Mouse (Mus musculus) monocyte, adult 5-6 weeks (primary cell): ENCODE data around the gene Oasl1. TPM values are rescaled to one million over a fixed set of nuclear protein-coding genes. Genes with fewer than 3 reads are reported as not detected.
A peak's percentile ranks its signal among the peaks of the same experiment; 100 is the strongest.
"Not testable (repeated sequence)": the region's sequence is repeated elsewhere in the genome, so short reads cannot be mapped to it uniquely, and the experiment has no call there.

Experiments used
- ATAC-seq: fragments of 153-309, 156-312 bp; replicated peaks from 2 replicates; pipeline ENCODE4 v1.8.0; 2017; ENCODE audit warnings: mild to moderate bottlenecking; ENCODE audit not compliant: low TSS enrichment, insufficient number of reproducible peaks, severe bottlenecking, poor library complexity, low FRiP score
- total RNA-seq: library from RNA; stranded (forward); fragments of 200-1000, 200-491, 200-594 nt; gene quantifications from 3 replicates; pipeline ENCODE4 v1.2.3, GENCODE M21; 2017

Oasl1 gene
- total RNA-seq: 0.95 to 2.6 TPM (median 1.5 TPM) in 3 replicates

DNA sequence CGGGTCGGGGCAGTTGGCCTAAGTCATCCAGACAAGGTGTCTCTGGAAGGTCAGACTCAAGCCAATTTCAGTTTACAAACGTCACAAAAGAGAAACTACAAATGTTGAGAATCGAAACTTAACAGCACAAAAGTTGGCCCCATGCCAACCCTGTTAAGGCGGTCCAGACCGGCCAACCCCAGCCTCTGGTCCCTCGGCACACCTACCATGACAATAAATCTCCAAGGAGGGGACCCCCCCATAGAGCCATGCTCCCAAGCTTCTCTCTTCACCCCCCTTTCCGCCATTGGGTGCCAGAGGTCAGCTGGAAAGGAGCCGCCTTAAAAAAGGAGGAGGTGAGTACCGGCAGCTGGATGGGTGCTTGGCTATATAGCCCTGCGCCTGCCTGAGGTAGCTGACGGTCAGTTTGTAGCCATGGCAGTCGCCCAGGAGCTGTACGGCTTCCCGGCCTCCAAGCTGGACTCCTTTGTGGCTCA is at the start of gene Oasl1:
Gene Oasl1, plus strand, starts transcription at position 243 of the 476 bp plus-strand sequence.
- peak; percentile 9; the same call in 1 of the 2 replicates for ATAC-seq

DNA sequence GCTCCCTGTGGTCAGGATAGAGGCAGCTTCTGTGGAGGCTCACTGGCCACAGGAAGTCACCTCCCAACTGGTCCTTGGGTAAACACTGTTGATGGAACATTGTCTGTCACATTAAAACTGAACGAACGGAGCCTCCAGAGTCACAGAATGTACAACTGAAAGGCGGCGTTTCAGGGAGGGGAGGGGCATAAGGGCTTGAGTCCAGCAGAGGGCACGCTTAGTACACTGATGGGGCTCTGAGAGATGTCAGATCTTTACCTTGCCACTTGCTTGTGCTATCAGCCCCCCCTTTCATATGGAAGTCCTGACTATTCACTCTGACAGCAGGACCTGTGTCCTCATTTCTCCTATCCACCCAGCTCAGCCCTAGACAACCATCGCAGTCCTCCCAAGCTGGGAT is 47.2 kb upstream of the Oasl1 start:
- ATAC-seq: no peak

DNA sequence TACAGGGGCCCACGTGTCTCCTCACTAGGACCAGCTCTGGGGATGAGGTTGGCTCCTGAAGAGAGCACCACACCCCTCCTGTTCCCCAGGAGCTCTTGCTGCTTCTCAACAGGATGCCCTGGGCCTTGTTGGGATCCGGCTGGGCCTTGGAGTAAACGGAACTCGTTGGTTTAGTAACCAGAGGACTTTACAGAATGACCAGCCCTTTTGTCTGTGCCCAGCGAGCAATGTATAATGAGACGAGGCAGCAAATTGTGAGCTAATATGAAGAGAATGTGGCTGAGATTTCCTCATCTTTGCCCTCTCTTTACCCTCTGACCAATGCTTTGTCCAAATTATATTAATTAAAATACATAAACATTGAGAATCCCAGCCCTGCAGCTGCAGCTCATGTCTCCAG is 46.7 kb upstream of the Oasl1 start:
- ATAC-seq: no peak

DNA sequence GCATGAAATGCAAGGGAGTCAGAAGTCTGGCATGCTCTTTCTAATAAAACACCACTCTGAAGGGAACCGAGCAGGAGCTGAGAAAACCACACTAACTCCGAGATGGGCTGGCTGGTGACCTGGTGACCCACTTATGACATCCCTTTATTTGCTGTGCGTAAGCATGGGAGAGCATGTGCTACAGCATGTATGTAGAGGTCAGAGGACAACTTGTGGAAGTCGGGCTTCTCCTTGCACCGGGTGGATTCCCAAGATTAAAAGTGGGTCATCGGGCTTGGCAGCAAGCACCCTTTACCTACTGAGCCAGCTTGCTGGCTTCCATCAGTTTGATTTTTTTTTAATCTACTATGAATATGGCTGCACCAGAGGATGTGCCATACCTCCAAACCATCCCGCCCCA is 45.6 kb upstream of the Oasl1 start:
- ATAC-seq: no peak

DNA sequence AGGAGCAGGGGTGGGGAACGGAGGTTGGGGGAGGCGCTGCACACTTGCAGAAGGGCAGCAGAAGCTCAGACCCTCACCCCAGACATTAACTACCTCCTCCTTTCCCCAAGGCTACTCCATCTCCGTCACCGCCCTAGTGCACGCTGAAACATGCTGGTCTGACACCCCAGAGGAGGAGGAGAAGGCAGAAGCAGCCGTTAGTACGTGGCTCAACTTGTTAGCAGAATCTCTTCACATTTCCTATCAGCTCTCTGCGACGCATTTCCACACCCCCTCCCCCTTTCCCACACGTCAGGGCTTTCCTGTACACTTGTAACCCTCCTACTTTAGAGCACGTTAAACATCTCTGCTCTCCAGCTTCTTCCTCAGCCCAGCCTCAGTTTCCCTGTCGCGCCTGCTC is 43.6 kb upstream of the Oasl1 start:
- no peak for ATAC-seq

DNA sequence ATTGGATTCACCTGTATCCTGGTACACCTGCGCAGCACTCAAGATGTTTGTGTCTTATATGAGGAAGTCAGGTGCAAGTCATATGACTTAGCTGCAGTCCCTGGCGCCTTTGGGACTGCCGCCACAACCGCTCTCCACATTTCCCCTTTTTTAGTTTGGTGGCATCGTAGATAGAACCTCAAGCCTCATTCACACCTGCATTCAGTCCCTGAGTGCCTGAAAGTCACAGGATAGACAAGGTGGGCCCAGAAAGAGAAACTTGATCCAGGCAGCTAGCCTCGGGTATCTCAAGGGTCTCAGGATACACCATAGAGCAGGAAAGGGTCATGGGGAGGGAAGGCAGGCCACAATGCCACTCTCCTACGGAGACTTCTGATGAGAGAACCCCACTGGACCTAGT is 40.7 kb upstream of the Oasl1 start:
- not testable (repeated sequence) for ATAC-seq

DNA sequence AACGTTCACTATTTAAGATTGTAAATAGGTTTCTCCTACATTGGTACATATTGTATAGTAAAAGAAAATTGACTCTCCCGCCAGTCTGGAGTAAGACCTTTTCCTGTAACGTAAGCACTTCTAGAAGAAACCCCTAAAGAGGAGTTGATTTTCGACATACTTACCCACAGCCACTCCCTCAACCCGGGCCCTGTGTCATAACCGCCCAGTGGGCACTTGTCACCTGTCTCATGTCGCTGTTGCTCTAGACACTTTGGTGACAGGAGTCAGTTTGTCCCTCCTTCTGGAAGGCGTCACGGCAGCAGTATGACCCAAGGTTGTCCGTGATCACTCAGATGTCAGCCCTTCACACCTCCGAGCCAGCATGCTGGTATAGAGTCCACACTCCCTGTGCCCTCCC is 40.0 kb upstream of the Oasl1 start:
- ATAC-seq: no peak

DNA sequence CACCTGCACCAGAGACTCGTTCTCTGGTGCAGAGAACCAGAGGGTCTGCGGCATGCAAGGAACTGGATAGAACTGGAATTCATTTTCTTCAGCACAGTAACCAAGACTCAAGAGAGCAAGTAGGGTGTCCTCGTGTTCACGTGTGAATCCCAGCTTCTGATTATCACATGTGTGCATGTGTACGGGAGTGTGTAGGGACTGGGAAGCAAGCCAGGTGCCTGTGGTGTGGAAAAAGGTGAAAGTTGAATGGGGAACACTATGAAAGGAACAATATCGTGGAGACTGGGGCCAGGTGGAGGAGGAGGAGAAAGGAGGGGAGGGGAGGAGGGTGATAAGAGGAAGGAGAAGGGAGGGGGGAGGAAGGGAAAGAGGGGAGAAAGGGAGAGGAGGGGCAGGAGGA is 36.2 kb upstream of the Oasl1 start:
- no peak for ATAC-seq

DNA sequence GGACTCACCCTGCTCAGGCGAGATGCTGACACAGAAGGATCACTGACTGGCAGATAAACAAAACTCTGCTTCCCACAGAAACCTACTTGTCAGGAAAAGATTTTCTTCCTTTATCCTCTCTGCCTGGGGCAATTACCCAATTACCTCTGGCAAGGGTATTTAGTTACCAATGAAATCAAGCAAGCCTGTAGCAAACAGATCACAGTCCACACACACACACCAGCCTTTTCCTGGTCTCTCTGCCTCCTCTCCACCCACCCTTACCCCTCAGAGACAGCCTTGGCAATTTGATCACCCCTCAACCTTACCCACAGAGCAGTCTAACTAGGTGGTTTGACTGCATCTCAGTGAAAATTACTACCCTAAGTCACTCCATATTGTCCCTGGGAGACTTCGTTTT is 34.0 kb upstream of the Oasl1 start:
- ATAC-seq: no peak

DNA sequence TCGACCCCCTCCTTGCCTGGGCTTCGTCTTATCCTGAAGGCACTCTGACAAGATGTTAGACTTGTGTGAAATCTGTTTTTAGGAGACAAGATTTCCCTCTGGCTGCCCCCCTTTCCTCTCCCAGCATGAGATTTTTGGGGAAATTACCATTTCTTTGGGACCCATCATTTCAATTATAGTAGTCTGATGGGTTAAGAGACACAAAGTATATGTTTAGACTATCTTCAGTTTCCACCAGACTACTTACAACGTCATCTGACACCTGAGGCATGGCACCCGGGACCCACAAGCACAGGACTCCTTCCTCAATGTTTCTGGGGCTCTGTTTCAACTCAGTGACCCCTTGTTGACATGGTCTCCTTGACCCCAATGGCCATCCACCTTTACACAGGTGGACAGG is 27.5 kb upstream of the Oasl1 start:
- ATAC-seq: no peak

DNA sequence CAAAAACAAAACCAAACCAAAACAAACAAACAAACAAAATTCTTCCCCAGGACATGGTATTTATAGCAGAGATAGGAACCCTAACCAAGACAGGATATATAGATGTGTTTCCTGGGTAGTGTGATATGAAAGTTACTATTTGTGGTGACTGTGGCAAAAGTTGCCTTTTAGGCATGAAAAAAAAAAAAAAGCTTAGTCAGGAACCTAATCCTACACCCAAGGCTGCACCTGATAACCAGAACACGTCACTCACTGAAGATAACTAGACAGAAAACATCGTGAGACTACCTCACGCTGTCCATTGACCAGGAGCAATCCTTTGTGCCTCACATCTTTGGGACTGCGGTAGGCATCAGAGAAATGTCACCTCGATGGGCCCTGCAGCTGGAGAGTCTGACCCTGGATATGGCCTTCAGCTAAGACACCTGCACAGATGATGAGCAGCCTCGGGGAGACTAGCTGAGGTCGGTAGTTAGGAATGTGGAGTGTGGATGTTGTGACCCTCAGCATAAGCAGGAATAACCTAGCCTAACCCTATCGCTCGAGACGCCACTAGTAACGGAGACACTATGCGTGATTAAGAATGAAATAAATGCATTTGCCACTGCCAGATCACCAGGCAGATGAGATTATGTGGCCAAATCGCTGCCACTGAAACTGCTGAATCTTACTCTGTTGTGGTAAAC is 26.2 kb upstream of the Oasl1 start, which contains the start of gene Oasl2:
Gene Oasl2, plus strand, starts transcription at position 249 of the 686 bp plus-strand sequence.
- ATAC-seq: peak; percentile 40; the same call in 1 of the 2 replicates

DNA sequence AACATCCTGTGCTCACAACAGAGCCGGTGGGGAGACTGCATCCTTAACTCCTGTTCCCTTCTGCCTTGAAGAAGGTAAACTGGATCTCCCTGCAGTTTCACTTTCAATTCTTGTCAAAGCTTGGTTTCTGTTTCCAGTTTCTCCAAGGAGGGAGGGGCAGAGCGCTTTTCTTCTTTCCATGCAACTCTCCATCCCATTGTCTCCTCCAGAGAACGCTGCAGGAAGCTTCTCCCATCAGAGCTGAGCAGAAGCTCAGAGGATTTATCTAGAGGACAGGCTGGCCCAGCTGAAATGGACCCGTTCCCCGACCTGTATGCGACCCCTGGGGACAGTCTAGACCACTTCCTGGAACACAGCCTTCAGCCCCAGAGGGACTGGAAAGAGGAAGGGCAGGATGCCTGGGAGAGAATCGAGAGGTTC is 25.7 kb upstream of the Oasl1 start:
- no peak for ATAC-seq

DNA sequence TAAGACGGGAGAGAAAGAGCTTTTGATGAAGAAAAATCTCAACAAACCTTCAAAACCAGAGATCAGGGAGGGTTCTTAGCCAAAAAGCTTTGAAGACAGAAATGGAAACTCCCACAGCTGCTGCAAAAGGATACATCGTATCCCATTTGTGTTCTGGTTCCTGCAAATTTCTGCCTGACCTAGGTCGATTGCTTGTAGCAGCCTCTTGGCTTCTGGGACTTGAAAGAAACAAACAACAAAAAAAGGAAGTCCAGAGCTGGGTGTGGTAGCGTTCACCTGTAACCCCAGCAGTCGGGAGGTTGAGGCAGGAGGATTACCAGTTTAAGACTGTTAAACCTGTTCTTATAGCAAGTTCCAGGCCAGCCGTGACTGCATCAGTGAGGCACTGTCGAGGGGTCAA is 24.2 kb upstream of the Oasl1 start:
- no peak for ATAC-seq

DNA sequence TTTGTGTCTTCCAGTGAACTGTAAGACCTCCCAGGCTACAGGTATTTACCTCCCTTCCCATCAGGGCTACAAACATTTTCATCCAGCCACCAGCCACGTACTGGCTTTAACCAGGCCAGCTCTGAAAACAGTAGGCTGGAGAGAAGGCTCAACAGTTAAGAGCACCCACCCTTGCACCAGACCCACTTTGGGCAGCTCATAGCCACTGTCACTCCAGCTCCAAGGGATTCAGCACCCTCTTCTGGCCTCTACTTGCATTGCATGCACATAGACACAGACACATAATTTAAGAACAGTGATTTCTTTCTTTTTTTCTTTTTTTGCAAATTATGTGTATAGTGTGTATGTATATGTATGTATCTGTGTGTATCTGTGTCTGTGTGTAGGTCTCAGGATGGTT is 20.6 kb upstream of the Oasl1 start:
- peak; percentile 68 for ATAC-seq

DNA sequence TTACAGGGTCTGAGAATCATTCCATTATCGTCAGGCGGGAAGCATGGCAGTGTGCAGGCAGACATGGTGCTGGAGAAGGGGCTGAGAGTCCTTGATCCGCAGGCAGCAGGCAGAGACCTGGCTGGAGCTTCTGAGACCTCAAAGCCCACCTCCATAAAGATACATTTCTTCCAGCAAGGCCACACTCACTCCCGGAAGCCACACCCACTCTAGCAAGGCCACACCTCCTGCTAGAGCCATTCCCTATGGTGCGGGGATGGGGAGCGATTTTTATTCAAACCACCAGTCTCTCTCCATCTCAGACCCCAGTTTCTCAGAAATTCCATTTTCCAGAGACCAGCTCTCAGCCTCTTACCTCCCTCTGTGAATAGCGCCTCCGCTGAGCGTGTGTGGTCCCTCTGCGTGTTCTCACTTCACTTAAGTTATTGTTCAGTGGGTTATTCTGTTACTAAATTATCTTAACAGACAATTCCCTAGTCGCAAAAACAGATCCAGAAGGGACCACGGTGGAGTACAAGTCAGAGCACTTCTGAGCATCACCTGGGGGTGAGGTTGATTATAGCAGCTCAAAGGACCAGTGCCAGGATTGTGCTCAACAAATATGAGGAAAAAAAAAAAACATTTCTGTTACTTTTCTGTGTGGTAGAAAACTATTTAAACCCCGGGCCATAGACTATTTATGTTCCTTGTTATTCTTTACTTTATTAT is 14.3 kb upstream of the Oasl1 start:
- no peak for ATAC-seq

DNA sequence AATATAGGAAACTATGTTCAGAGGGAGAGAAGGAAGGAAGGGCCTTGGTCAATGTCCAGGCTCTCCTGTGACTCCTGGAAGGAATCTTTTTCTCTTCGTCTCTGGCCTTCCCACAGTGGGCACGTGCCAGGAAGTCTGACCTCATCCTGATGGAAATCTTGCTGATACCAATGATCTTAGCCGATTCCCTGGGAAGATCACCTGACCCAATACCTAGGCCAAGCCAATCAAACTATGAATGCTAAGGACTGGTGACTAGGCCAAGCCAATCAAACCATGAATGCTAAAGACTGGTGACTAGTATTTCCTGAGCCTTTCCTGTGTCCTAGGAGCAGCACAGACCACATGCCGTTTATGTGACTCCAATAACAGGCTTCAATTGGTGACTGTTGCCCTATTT is 9.4 kb upstream of the Oasl1 start:
- no peak for ATAC-seq

DNA sequence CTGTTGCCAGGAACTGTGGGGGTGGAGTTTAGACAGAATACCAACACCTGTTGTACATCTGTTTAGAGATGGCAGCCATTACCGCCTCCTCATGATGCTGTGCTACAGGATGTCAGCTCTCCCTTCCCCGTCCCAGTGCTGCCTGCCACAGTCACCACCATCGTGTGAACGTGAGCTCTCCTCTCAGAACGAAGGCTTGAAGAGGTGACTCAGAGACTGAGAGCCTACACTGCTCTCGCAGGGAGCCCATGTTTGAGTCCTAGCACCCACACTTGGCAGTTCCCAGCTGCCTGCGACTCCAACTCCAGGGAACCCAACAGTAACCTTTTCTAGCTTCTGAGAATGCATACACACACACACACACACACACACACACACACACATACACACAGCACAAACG is 8.2 kb upstream of the Oasl1 start:
- no peak for ATAC-seq

DNA sequence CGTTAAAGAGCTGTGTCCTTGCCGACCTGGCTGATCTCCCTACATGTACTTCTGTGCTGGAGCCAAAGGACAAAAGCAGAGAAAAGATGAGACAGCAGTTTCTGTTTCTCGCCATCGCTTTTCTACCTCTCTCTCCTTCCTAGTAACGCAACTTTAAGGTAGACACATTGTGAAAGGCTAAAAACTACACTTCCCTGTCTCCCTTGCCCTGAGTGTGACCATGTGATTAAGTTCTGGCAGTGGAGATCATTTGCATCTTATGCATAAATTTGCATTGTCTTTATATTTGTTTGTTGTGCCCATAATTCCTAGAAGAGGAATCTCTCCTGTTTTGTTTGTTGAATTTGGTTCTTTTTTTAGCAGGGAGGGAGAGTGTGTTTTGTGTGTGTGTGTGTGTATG is 7.2 kb upstream of the Oasl1 start:
- no peak for ATAC-seq

DNA sequence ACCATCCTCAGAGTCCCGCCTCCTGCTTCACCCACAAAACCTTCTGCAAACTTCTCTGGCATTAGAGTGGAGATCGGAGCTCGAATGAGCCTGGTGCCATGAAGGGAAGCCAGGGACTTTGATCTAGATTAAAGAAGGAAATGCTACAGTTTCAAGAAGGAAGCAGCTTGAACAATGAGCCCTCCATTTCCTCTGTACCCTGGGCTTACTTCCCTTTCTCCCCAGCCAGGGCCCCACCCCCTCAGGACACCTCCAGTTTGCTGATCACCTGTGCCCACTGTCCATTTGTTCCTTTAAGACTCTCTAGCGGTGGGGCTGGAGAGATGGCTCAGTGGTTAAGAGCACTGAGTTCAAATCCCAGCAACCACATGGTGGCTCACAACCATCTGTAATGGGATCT is 6.3 kb upstream of the Oasl1 start:
- ATAC-seq: peak; percentile 68

DNA sequence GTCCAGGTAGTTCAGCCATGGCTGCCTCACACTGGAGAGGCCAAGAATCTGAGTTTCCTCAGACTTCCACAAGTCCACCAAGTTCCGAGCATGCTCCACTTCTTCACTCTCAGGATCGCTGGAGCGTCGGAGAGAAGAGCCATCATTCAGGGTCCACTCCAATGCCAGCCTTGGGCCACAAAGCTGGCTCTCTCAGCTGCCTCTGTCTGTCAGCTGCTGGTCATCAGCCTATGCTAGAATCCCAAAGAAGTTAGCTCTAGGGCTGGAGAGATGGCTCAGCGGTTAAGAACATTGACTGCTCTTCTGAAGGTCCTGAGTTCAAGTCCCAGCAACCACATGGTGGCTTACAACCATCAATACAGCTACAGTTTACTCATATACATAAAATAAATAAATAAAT is 5.7 kb upstream of the Oasl1 start:
- ATAC-seq: not testable (repeated sequence)
